In genomic region chr15:98869342-98870178, GRCm38 (mm10) we compare ENCODE assay signal across 8 mouse cellular contexts. TPM values are rescaled to one million over a fixed set of nuclear protein-coding genes. Genes with fewer than 3 reads are reported as not detected.
DNase-seq lines count a peak whose midpoint lies in the region; ATAC-seq lines count a peak whose summit lies in the region.

No protein-coding gene starts in this region.

- no peaks in the 10 kb centered on the region for H3K27me3 ChIP-seq in forebrain, embryonic 10.5 days (ENCODE audit: poor library complexity, severe bottlenecking)
- no peaks in the 10 kb centered on the region for H3K27me3 ChIP-seq in limb, embryonic 12.5 days
- no peaks in the 10 kb centered on the region for H3K27me3 ChIP-seq in midbrain, embryonic 14.5 days (ENCODE audit: control insufficient read depth, insufficient read depth, low read length)

- WGBS in forebrain, embryonic 10.5 days = 18% methylated on average over 8 of the region's 8 CpGs
- WGBS in limb, embryonic 12.5 days = 13% methylated on average over 8 of the region's 8 CpGs
- 10% methylated on average over 8 of the region's 8 CpGs for WGBS in midbrain, embryonic 14.5 days

- H3K27ac ChIP-seq in forebrain, embryonic 10.5 days = peak overlapping the region; percentile 100
- peak overlapping the region; percentile 99; the same call in 1 of the 2 replicates for H3K27ac ChIP-seq in limb, embryonic 12.5 days
- no peak overlapping the region for H3K27ac ChIP-seq in midbrain, embryonic 14.5 days (replicated peaks; ENCODE audit: low read depth, low read length)

- peaks cover 49% of the 10 kb centered on the region for H3K4me1 ChIP-seq in forebrain, embryonic 10.5 days
- peaks cover 33% of the 10 kb centered on the region for H3K4me1 ChIP-seq in limb, embryonic 12.5 days (replicated peaks)
- peaks cover 34% of the 10 kb centered on the region for H3K4me1 ChIP-seq in midbrain, embryonic 14.5 days (ENCODE audit: control insufficient read depth, insufficient read depth, low read length)

- H3K9ac ChIP-seq in limb, embryonic 12.5 days (replicated peaks) = peak overlapping the region; percentile 98
- peak overlapping the region; percentile 94 for H3K9ac ChIP-seq in midbrain, embryonic 14.5 days (replicated peaks; ENCODE audit: low read length)

- H3K4me3 ChIP-seq in forebrain, embryonic 10.5 days = peak overlapping the region; percentile 100
- H3K4me3 ChIP-seq in limb, embryonic 12.5 days (replicated peaks) = peak overlapping the region; percentile 95
- H3K4me3 ChIP-seq in midbrain, embryonic 14.5 days (replicated peaks; ENCODE audit: low read depth, low read length) = peak overlapping the region; percentile 97

- DNase-seq in adrenal gland, postnatal 10 days = peak; percentile 41
- DNase-seq in adrenal gland, adult 8-10 months = no peak
- peak; percentile 62 for DNase-seq in 416B (ENCODE audit: low read depth)
- DNase-seq in forebrain, embryonic 10.5 days (ENCODE audit: extremely low spot score, low spot score) = no peak
- no peak for DNase-seq in midbrain, embryonic 14.5 days
- DNase-seq in frontal cortex, postnatal 25 days (ENCODE audit: low spot score in 2 of 2) = no peak
- no peak for DNase-seq in natural killer cell, adult 2 months (ENCODE audit: low spot score in 2 of 2)

- ATAC-seq in limb, embryonic 12.5 days (ENCODE audit: insufficient number of reproducible peaks, insufficient read depth, low FRiP score, low TSS enrichment, low read depth) = no peak
- ATAC-seq in midbrain, embryonic 14.5 days (ENCODE audit: low FRiP score, low TSS enrichment) = no peak

- peak overlapping the region; percentile 99 for H3K4me2 ChIP-seq in limb, embryonic 12.5 days
- peak overlapping the region; percentile 100 for H3K4me2 ChIP-seq in midbrain, embryonic 14.5 days (ENCODE audit: low read length)

- H3K9me3 ChIP-seq in forebrain, embryonic 10.5 days = no peaks in the 10 kb centered on the region
- H3K9me3 ChIP-seq in limb, embryonic 12.5 days = no peaks in the 10 kb centered on the region
- no peaks in the 10 kb centered on the region for H3K9me3 ChIP-seq in midbrain, embryonic 14.5 days (ENCODE audit: control insufficient read depth, low read length)

- H3K36me3 ChIP-seq in forebrain, embryonic 10.5 days (replicated peaks) = peaks cover 36% of the 10 kb centered on the region
- peaks cover 23% of the 10 kb centered on the region for H3K36me3 ChIP-seq in limb, embryonic 12.5 days
- peaks cover 21% of the 10 kb centered on the region for H3K36me3 ChIP-seq in midbrain, embryonic 14.5 days (ENCODE audit: control insufficient read depth, insufficient read depth, low read length)

RNA-seq across cellular contexts. Expression of gene Kmt2d, which starts 1.4 kb away (rescaled TPM):
- 10 to 100 TPM; 47.5 to 64.2 TPM for total RNA-seq in adrenal gland, postnatal 10 days (2021)
- total RNA-seq in adrenal gland, adult 8-10 months (2022) = 100 to 1,000 TPM in 1 of 4 experiments, 10 to 100 TPM in 3; 61.7 to 114 (median 71.8) TPM
- 10.8 and 11.8 TPM in 2 replicates for polyA plus RNA-seq in forebrain, embryonic 10.5 days (2016; fragmentation: Nextera tagmentation; extraction: Ambion mirVana)
- 13.0 and 14.4 TPM in 2 replicates for polyA plus RNA-seq in limb, embryonic 12.5 days (2016; fragmentation: Nextera tagmentation; extraction: Ambion mirVana)
- polyA plus RNA-seq in midbrain, embryonic 14.5 days (2014; fragmentation: Nextera tagmentation; extraction: Ambion mirVana) = 13.6 and 16.0 TPM in 2 replicates

RNA-seq across cellular contexts. Expression of gene Rhebl1, which starts 24.8 kb away (rescaled TPM):
- 1 to 10 TPM; 2.6 to 4.5 TPM for total RNA-seq in adrenal gland, postnatal 10 days (2021)
- 1 to 10 TPM; 2.8 to 7.2 (median 4.2) TPM for total RNA-seq in adrenal gland, adult 8-10 months (2022)
- polyA plus RNA-seq in forebrain, embryonic 10.5 days (2016; fragmentation: Nextera tagmentation; extraction: Ambion mirVana) = 22.2 and 25.9 TPM in 2 replicates
- polyA plus RNA-seq in limb, embryonic 12.5 days (2016; fragmentation: Nextera tagmentation; extraction: Ambion mirVana) = 23.9 and 25.8 TPM in 2 replicates
- 23.7 and 31.9 TPM in 2 replicates for polyA plus RNA-seq in midbrain, embryonic 14.5 days (2014; fragmentation: Nextera tagmentation; extraction: Ambion mirVana)

RNA-seq across cellular contexts. Expression of gene Dhh, which starts 28.8 kb away (rescaled TPM):
- total RNA-seq in adrenal gland, postnatal 10 days (2021) = 1 to 10 TPM; 2.6 to 3.2 TPM
- 1 to 10 TPM; 1.8 to 3.8 (median 2.1) TPM for total RNA-seq in adrenal gland, adult 8-10 months (2022)
- 0.24 and 0.48 TPM in 2 replicates for polyA plus RNA-seq in forebrain, embryonic 10.5 days (2016; fragmentation: Nextera tagmentation; extraction: Ambion mirVana)
- 0.52 and 0.74 TPM in 2 replicates for polyA plus RNA-seq in limb, embryonic 12.5 days (2016; fragmentation: Nextera tagmentation; extraction: Ambion mirVana)
- 0.36 and 0.57 TPM in 2 replicates for polyA plus RNA-seq in midbrain, embryonic 14.5 days (2014; fragmentation: Nextera tagmentation; extraction: Ambion mirVana)

RNA-seq across cellular contexts. Expression of gene Prkag1, which starts 38.2 kb away (rescaled TPM):
- total RNA-seq in adrenal gland, postnatal 10 days (2021) = 10 to 100 TPM; 65.7 to 71.5 TPM
- 10 to 100 TPM; 76.0 to 83.8 (median 79.2) TPM for total RNA-seq in adrenal gland, adult 8-10 months (2022)
- 90.4 and 93.5 TPM in 2 replicates for polyA plus RNA-seq in forebrain, embryonic 10.5 days (2016; fragmentation: Nextera tagmentation; extraction: Ambion mirVana)
- 81.4 and 88.4 TPM in 2 replicates for polyA plus RNA-seq in limb, embryonic 12.5 days (2016; fragmentation: Nextera tagmentation; extraction: Ambion mirVana)
- 56.5 and 72.8 TPM in 2 replicates for polyA plus RNA-seq in midbrain, embryonic 14.5 days (2014; fragmentation: Nextera tagmentation; extraction: Ambion mirVana)

RNA-seq across cellular contexts. Expression of gene Lmbr1l, which starts 48.5 kb away (rescaled TPM):
- total RNA-seq in adrenal gland, postnatal 10 days (2021) = 10 to 100 TPM; 17.7 to 27.7 TPM
- 10 to 100 TPM; 12.3 to 33.2 (median 27.8) TPM for total RNA-seq in adrenal gland, adult 8-10 months (2022)
- polyA plus RNA-seq in forebrain, embryonic 10.5 days (2016; fragmentation: Nextera tagmentation; extraction: Ambion mirVana) = 23.9 and 25.3 TPM in 2 replicates
- 23.4 and 24.1 TPM in 2 replicates for polyA plus RNA-seq in limb, embryonic 12.5 days (2016; fragmentation: Nextera tagmentation; extraction: Ambion mirVana)
- 11.2 and 19.4 TPM in 2 replicates for polyA plus RNA-seq in midbrain, embryonic 14.5 days (2014; fragmentation: Nextera tagmentation; extraction: Ambion mirVana)

Comparison
In these comparisons a context has a peak if more than half of its experiments do, and no peak if none do; other contexts are left out.
1. DNase-seq: peak in adrenal gland, postnatal 10 days (single experiment) and 416B (single experiment); none in adrenal gland, adult 8-10 months (single experiment), forebrain, embryonic 10.5 days (single experiment), midbrain, embryonic 14.5 days (single experiment), frontal cortex, postnatal 25 days (0 of 2) and natural killer cell, adult 2 months (0 of 2).
2. Peak in every context shown above with its lines, with median percentiles within 50 percentile points of each other: H3K4me3 ChIP-seq.